Mouse (Mus musculus): Measurements from ENCODE around the gene Lrrc59. TPM values are rescaled to one million over a fixed set of nuclear protein-coding genes. Genes with fewer than 3 reads are reported as not detected.

Lrrc59 gene
- total RNA-seq (2021) = 10 to 100 TPM; 31.3 to 31.4 TPM
- long read RNA-seq, experiment 1, transcript Lrrc59-201 (7 exons, 2,837 nt) = major isoform, 29 of 32 reads
- long read RNA-seq, experiment 1, partial matches to known transcripts = 0 of 32 reads
- long read RNA-seq, experiment 1, other reads (novel, unspliced or antisense) = 3 of 32 reads
- long read RNA-seq, experiment 2, transcript Lrrc59-201 (7 exons, 2,837 nt) = major isoform, 45 of 53 reads
- long read RNA-seq, experiment 2, partial matches to known transcripts = 0 of 53 reads
- long read RNA-seq, experiment 2, other reads (novel, unspliced or antisense) = 8 of 53 reads

DNA sequence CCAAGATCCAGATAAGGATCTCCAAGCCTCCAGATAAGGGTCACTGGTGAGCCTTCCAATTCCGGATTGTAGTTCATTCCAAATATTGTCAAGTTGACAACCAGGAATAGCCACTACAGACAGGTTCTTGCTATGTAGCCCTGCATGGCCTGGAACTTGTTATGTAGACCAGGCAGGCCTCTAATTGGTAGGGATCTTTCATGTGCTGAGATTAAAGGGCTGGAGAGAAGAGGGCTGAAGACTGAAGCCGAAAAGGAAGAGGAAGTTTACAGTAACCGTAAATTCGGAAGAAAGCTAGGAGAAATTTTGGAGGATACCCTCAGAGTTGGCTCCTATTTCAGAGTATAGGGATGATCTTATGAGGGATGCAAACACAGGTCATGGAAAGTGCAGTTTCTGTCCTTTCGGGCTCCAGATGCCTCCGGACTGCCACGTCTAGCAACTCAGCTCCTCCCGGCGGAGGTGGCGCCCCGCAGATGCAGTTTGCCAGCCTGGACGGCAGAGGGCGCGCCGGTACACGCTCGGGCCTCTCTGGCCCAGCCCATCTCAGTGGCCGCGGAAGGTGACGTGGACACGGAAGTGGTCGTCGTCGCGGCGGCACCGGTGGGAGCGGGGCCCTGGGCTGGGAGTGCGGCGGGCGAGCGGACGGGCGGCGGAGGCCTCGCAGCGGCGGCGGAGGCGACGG is at the start of gene Lrrc59:
Gene Lrrc59, plus strand, starts transcription at position 569 of the 685 bp plus-strand sequence.
- peak; percentile 92 to 95 for DNase-seq
- intact Hi-C loops (cut with DNase I) = no loop called here

- DNase-seq = no peak
Observed at GRCm38 (mm10) chr11:94580111-94580740, 49.3 kb upstream of the Lrrc59 start.

GRCm38 (mm10) chr11:94585091-94585490 is 44.5 kb upstream of the Lrrc59 start:
- intact Hi-C loops (cut with DNase I) = no loop called here
- DNase-seq = no peak

More at GRCm38 (mm10) chr11:94580111-94580740, 49.3 kb upstream of the Lrrc59 start:
- intact Hi-C loops (cut with DNase I) = no loop called here

DNA sequence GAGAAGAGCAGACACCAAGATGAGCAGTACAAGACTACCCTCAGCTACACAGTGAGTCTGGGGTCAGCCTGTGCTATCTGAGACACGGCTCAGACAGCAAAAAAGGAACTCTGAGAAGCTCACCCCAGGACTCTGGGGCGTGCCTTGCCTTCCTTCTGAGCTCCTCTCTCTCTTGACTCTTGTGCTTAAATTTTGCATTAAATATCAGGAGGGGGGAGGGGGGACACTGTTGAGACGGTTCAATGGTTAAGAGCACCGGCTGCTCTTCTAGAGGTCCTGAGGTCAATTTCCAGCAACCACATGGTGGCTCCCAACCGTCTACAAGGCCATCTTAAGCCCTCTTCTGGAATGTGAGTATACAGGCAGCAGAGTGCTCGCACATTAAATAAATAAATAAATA is 42.1 kb upstream of the Lrrc59 start:
- no peak for DNase-seq
- intact Hi-C loops (cut with DNase I) = no loop called here

DNA sequence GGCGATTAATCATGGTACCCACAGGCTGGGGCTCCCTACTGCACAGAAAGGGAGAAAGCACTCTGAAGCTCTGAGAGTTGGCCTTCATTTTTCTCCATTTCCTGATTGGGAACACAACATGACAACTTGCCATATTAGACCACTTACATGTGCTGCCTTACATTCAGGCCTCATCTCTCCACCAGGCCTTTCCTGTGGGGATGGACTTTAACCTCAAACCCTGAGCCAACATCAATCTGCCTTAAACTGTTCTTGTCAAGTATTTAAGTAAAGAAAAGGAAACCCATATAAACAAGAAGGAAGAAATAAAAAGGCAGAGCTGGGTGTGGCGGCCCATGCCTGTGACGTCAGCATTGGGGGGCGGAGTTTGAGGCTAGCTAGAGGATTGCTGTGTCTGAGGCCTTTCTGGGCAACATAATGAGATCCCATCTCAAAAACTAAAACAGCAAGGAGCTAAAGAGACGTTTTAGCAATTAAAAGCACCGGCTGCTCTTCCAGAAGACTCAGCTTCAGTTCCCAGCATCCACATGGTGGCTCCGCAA is 33.2 kb upstream of the Lrrc59 start:
- no peak for DNase-seq
- intact Hi-C loops (cut with DNase I) = no loop called here

- no peak for DNase-seq
- intact Hi-C loops (cut with DNase I) = no loop called here
Observed at GRCm38 (mm10) chr11:94597319-94597718, 32.2 kb upstream of the Lrrc59 start.

DNA sequence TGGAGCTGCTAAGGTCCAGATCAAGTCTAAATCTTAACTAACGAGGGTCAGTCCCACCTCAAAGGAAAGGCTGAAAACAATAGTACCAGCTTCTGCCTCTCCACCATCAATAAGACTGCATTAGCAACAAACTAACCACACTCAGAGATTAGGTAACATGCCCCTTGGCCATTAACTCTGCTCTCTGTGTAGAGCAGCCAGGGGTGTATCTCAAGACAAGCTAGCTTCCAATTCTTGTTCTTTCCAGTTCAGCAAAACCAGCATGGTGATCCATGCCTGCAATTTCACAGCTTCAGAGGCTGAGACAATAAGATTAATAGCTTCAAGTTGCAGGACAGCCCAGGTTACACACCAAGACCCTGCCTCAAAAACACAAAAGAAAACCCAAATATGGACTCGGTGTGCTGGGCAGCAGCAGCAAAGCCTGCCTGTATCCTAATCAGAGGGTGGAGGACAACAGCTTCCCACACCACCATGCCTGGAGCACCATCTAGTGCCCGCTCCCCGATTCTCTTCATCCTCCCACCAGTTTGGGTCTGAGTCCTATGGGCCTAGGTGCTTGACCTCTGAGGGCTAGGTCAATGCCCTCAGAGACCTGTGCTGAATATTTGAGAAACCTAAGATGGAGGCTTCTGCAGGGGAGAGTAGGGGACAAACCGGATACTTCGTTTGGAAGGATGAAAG is 31.0 kb upstream of the Lrrc59 start:
- intact Hi-C loops (cut with DNase I) = no loop called here
- no peak for DNase-seq

DNA sequence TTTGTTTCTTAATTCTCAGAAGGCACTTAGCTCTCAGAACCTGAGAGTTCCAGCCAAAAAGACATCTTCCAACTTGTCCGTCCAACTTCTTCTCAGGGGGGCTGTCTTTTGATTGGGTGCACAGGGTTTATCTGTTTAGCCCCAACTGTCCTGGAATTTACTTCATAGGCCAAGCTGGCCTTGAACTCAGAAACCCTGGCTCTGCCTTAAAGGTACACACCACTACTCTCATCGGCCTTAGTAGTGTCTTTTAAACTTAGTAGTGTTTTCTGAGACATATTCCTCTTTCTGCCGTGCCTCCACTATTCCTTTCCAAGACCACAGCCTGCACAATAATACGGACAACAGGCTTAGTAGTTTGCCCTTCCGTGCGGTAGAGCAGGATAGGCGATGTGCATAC is 29.1 kb upstream of the Lrrc59 start:
- DNase-seq = no peak
- intact Hi-C loops (cut with DNase I) = no loop called here

- intact Hi-C loops (cut with DNase I) = no loop called here
- peak; percentile 74 to 76 for DNase-seq
Observed at GRCm38 (mm10) chr11:94601321-94602281, 28.0 kb upstream of the Lrrc59 start, which contains the start of gene Acsf2. Gene Acsf2 (minus strand): TSS chr11:94601871.

GRCm38 (mm10) chr11:94602356-94602955 is 27.1 kb upstream of the Lrrc59 start:
- intact Hi-C loops (cut with DNase I) = no loop called here
- DNase-seq = no peak

DNA sequence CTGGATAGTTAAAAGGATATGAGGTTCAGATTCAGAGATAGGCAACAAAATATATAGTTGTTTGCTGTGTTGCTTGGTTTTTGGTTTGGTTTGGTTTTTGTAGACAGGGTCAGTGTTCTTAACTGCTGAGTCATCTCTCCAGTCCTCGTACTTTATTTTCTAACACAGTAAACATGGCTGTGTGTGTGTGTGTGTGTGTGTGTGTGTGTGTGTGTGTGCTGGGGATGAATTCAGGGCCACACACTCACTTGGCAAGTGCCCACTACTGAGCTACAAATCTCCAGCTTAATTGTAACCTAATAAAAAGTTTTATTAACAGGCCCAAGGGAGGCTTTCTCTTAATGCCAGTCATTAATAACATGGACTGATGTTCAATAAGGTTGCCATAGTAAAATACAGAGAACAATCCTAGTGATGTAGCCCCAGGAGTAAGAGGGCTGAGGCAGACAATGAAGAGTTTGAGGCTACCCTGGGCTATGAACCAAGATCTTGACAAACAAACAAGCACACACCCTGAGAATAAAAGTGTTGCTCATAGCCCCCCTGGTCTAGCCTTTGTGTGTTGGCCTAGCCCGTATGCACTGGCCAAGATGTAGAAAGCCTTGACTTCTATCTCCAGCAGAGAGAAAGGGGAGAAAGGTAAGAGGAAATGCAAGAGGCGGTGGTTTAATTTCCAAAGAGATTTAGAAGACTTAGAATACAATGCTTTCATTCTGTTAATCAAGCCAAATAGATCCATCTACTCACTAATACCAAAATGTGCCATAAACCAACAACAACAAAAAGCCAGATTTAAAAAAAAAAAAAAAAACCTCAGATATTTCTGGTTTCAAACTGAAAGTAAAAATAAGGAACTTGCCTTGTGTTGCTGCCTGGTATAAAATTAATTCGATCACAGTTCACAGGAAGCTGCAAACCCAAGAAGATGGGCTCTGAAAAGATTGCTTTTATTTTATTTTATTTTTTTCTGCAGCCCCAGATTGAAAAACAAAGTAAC is 18.5 kb upstream of the Lrrc59 start:
- intact Hi-C loops (cut with DNase I) = no loop called here
- DNase-seq = no peak

GRCm38 (mm10) chr11:94614603-94615002 is 15.0 kb upstream of the Lrrc59 start:
- intact Hi-C loops (cut with DNase I) = no loop called here
- no peak for DNase-seq

DNA sequence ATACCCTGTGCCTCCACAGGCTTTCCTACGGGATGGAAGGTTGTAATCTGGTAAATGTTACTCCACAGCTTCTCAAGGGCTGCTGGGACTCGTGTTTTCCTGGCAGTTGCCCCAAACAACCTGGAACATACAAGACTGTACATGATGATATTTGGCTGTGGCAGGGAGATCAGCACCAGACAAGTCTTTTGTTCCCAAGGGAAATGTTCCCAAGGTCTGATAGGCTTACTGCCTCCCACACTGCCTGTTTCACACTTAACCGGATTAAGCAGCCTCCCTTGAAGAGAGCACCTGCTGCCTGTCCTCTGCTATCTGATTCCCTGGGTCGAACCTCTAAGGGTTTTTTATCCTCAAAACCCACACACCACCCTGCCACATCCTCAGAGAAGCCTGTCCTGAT is 14.1 kb upstream of the Lrrc59 start:
- DNase-seq = no peak
- intact Hi-C loops (cut with DNase I) = no loop called here

DNA sequence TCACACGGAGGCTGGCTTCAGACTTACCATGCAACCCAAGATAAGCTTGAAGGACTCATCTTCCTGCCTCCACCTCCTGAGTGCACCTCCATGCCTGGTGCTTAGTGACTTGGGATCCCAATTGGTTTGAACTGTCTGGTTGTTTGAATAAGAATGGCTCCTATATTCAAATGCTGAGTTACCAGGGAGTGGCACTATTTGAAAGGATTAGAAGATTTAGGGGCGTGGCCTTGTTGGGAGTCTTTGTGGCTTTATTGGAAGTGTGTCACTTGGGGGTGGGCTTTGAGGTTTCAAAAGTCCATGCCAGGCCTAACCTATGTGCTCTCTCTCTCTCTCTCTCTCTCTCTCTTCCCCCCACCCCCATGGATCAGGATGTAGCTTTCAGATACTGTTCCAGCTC is 11.9 kb upstream of the Lrrc59 start:
- no peak for DNase-seq
- intact Hi-C loops (cut with DNase I) = no loop called here

GRCm38 (mm10) chr11:94620766-94621457 is 8.7 kb upstream of the Lrrc59 start:
- intact Hi-C loops (cut with DNase I) = no loop called here
- DNase-seq = no peak

GRCm38 (mm10) chr11:94621458-94621852 is 8.1 kb upstream of the Lrrc59 start:
- intact Hi-C loops (cut with DNase I) = no loop called here
- DNase-seq = no peak

GRCm38 (mm10) chr11:94622162-94622561 is 7.4 kb upstream of the Lrrc59 start:
- DNase-seq = no peak
- intact Hi-C loops (cut with DNase I) = no loop called here

DNA sequence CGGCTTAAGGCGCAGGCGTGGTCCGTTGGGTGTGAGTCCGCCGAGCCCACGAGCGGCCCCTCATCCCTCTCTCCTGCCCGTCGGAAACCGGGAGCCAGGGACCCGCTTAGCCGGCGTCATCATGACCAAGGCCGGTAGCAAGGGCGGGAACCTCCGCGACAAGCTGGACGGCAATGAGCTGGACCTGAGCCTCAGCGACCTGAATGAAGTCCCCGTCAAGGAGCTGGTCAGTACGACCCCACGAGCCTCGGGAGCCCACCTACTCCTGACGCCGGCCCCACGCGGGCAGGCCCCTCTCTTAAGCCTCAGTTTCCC is 274 bp downstream of the Lrrc59 start:
- intact Hi-C loops (cut with DNase I) = loop anchor here (5.0 kb wide), 1 partner anchor 82 kb away; no protein-coding TSS in a partner anchor
- DNase-seq = no peak
